Mouse (Mus musculus): ENCODE results near the gene Olfr1006. TPM values are rescaled to one million over a fixed set of nuclear protein-coding genes. Genes with fewer than 3 reads are reported as not detected.

Gene Olfr1006
- not detected in 4 replicates for total RNA-seq (2023; ENCODE audit: inconsistent age)

GRCm38 (mm10) chr2:85678667-85679066 is at the start of gene Olfr1006:
Olfr1006 (minus strand) TSS chr2:85678767.

GRCm38 (mm10) chr2:85715119-85715518 is 36.6 kb upstream of the Olfr1006 start, which contains the start of gene Olfr1009:
Olfr1009 (plus strand) TSS chr2:85715419.

GRCm38 (mm10) chr2:85689131-85689530 is 10.6 kb upstream of the Olfr1006 start, which contains the start of gene Olfr1008:
Olfr1008 (plus strand) TSS chr2:85689431.

GRCm38 (mm10) chr2:85664355-85664754 is 14.2 kb downstream of the Olfr1006 start, which contains the start of gene Olfr154:
Olfr154 (minus strand) TSS chr2:85664455.

GRCm38 (mm10) chr2:85650604-85651003 is 28.0 kb downstream of the Olfr1006 start, which contains the start of gene Olfr1002:
Olfr1002 (minus strand) TSS chr2:85650704.

Other genes with a start within 250 kb of the Olfr1006 start
- gene Olfr994, start 242.3 kb downstream of the Olfr1006 start, total RNA-seq (2023; ENCODE audit: inconsistent age) = not detected in 4 replicates
- not detected in 4 replicates for gene Olfr995, start 235.1 kb downstream of the Olfr1006 start, total RNA-seq (2023; ENCODE audit: inconsistent age)
- not detected in 4 replicates for gene 4833423E24Rik, start 159.7 kb downstream of the Olfr1006 start, total RNA-seq (2023; ENCODE audit: inconsistent age)
- not detected in 4 replicates for gene Olfr996, start 99.6 kb downstream of the Olfr1006 start, total RNA-seq (2023; ENCODE audit: inconsistent age)
- gene Olfr998, start 89.8 kb downstream of the Olfr1006 start, total RNA-seq (2023; ENCODE audit: inconsistent age) = not detected in 4 replicates
- gene Olfr1000, start 66.9 kb downstream of the Olfr1006 start, total RNA-seq (2023; ENCODE audit: inconsistent age) = not detected in 4 replicates
- not detected in 4 replicates for gene Olfr1002, start 28.1 kb downstream of the Olfr1006 start, total RNA-seq (2023; ENCODE audit: inconsistent age)
- not detected in 4 replicates for gene Olfr154, start 14.3 kb downstream of the Olfr1006 start, total RNA-seq (2023; ENCODE audit: inconsistent age)
- not detected in 4 replicates for gene Olfr1008, start 10.7 kb upstream of the Olfr1006 start, total RNA-seq (2023; ENCODE audit: inconsistent age)
- gene Olfr1009, start 36.7 kb upstream of the Olfr1006 start, total RNA-seq (2023; ENCODE audit: inconsistent age) = not detected in 4 replicates
- not detected in 4 replicates for gene Olfr1012, start 84.0 kb upstream of the Olfr1006 start, total RNA-seq (2023; ENCODE audit: inconsistent age)
- gene Olfr1013, start 88.3 kb upstream of the Olfr1006 start, total RNA-seq (2023; ENCODE audit: inconsistent age) = not detected in 4 replicates
- gene Olfr1014, start 93.9 kb upstream of the Olfr1006 start, total RNA-seq (2023; ENCODE audit: inconsistent age) = not detected in 4 replicates
- not detected in 4 replicates for gene Olfr1015, start 103.2 kb upstream of the Olfr1006 start, total RNA-seq (2023; ENCODE audit: inconsistent age)
- gene Olfr1016, start 123.8 kb upstream of the Olfr1006 start, total RNA-seq (2023; ENCODE audit: inconsistent age) = not detected in 4 replicates
- gene Olfr1018, start 139.7 kb upstream of the Olfr1006 start, total RNA-seq (2023; ENCODE audit: inconsistent age) = not detected in 4 replicates
- gene Olfr1019, start 166.7 kb upstream of the Olfr1006 start, total RNA-seq (2023; ENCODE audit: inconsistent age) = not detected in 4 replicates
- gene Olfr1020, start 168.3 kb upstream of the Olfr1006 start, total RNA-seq (2023; ENCODE audit: inconsistent age) = not detected in 4 replicates
- gene Olfr1022, start 189.8 kb upstream of the Olfr1006 start, total RNA-seq (2023; ENCODE audit: inconsistent age) = not detected in 4 replicates
- gene Olfr1023, start 206.9 kb upstream of the Olfr1006 start, total RNA-seq (2023; ENCODE audit: inconsistent age) = not detected in 4 replicates
- not detected in 4 replicates for gene Olfr1024, start 226.3 kb upstream of the Olfr1006 start, total RNA-seq (2023; ENCODE audit: inconsistent age)
- gene Olfr1025-ps1, start 236.4 kb upstream of the Olfr1006 start, total RNA-seq (2023; ENCODE audit: inconsistent age) = not detected in 4 replicates
- not detected in 4 replicates for gene Olfr1026, start 242.8 kb upstream of the Olfr1006 start, total RNA-seq (2023; ENCODE audit: inconsistent age)